Mouse (Mus musculus) small intestine, adult 2 months (tissue): Measurements from ENCODE around the gene Knstrn.

Source experiments
- CTCF ChIP-seq: fragments of 200-500 bp; IDR thresholded peaks from 2 replicates; pipeline ENCODE4 v1.5.1; 2012; ENCODE audit warnings: low read depth, mild to moderate bottlenecking, control low read depth, inconsistent platforms, low read length, moderate library complexity, mixed read lengths; ENCODE audit not compliant: insufficient replicate concordance, insufficient read length; ENCODE audit errors: extremely low read depth
- POLR2A ChIP-seq: fragments of 200-500 bp; IDR thresholded peaks from 2 replicates; pipeline ENCODE4 v1.6.1; 2012; ENCODE audit warnings: low read depth, mild to moderate bottlenecking, control low read depth, inconsistent platforms, low read length, moderate library complexity

DNA sequence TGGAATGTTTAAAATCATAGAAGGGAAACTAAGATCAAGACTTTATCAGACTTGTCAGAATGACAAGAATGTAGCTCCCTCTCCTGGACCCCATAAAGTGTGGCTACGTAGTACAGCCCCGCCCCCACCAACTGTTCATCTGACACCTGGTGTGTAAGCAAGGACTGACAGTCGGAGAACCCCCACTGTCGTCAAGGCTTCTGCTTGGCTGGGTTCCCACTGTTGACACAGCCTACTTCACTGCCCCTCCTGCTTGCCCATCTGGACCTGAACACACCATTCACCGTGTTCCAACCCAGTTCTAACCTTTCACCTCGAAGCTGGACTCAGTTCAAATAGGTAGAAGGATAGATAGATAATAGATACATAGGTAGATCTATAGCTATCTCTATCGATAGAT, 32.4 kb downstream of the Knstrn start:
- no peak for TF ChIP-seq CTCF
- TF ChIP-seq POLR2A, result no peak
